Mouse (Mus musculus) small intestine, adult 2 months (tissue): ENCODE results near the gene Cerk.

Source experiments
- CTCF ChIP-seq: fragments of 200-500 bp; IDR thresholded peaks from 2 replicates; pipeline ENCODE4 v1.5.1; 2012; ENCODE audit warnings: low read depth, mild to moderate bottlenecking, control low read depth, inconsistent platforms, low read length, moderate library complexity, mixed read lengths; ENCODE audit not compliant: insufficient replicate concordance, insufficient read length; ENCODE audit errors: extremely low read depth
- POLR2A ChIP-seq: fragments of 200-500 bp; IDR thresholded peaks from 2 replicates; pipeline ENCODE4 v1.6.1; 2012; ENCODE audit warnings: low read depth, mild to moderate bottlenecking, control low read depth, inconsistent platforms, low read length, moderate library complexity

GRCm38 (mm10) chr15:86123409-86123808 lies 62.5 kb downstream of the Cerk start:
- TF ChIP-seq POLR2A, result no peak
- TF ChIP-seq CTCF, result no peak
